Mouse (Mus musculus): Measurements from ENCODE around the gene Mydgf.

Mydgf gene

DNA sequence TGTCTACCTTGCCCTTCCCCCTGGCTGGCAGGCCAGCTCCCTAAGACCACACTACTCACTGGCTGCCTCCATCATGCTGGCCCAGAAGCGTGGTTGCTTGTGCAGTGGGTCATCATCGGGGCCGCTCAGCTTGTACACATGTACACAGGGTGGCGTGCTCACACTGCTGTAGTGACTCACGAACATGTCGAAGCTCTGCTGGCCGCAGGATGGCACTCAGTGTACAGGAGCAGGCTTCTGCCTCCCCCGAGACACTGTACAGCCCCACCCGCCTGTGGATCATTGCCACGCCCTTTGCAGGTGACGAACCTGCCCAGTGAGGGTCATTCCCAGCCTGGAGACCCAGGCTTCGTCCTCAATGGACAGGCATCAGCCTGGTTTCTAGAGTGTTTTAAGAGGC is 10.6 kb upstream of the Mydgf start:
- DNase-seq (ENCODE audit: low read depth, low spot score) = no peak

DNA sequence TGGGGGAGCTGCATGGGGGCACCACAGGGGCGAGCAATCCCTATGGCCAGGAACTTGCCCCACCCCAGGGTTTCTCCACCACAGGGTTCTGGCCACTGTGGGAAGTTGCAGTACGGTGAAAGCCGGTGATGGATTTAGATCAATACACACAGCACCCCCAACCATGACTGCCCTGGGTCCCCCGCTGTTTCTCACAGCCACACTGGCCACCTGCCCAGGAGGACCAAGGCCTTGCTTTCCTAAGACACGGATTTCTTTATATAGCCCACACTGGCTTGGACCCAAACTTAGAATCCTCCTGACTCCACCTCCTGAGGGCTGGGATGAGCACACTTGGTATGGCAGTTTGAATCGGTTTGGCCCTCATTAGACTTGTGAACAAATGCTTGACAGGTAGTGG is 7.5 kb upstream of the Mydgf start:
- DNase-seq (ENCODE audit: low read depth, low spot score) = no peak

DNA sequence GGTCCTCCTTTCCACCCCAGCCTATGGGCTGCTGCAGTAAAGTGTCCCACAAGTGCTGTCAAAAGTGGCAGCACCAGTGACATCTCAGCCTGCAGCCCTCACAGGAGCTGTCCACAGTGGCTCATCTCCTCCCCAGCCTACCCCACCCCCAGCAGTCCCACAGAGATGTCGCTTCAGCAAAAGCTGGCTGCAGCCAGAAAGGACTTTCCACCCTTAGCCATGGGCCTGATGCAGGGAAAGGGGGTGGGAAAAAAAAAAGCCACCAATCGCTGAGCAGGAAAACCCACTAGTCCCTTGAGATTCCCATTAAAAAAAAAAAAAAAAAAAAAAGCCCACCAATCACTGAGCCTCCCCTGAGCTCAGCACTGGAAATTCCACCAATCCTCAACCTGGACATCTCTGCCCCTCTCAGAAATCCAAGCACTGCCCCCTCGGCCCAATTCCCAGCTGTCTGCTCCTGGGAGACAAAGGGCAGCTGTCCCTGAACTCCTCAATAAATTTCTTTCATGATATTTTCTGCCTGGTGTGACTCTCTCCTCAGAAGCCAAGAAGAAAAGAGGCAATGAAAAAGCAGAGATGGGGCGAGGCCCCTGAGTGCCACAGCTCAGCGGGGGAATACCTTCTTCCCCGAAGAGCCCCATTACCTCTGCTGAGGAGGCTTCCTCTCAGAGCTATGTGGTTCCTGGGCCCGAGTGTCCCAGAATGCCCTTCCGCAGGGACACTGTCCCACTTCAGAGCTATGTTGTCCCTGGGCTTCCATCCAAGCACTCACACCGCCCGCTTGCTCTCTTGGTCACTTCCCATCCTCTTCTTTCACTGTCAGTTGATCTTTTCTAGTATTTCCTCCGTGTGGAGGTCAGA is 1.8 kb upstream of the Mydgf start:
- peak; percentile 70 for DNase-seq (ENCODE audit: low read depth, low spot score)

DNA sequence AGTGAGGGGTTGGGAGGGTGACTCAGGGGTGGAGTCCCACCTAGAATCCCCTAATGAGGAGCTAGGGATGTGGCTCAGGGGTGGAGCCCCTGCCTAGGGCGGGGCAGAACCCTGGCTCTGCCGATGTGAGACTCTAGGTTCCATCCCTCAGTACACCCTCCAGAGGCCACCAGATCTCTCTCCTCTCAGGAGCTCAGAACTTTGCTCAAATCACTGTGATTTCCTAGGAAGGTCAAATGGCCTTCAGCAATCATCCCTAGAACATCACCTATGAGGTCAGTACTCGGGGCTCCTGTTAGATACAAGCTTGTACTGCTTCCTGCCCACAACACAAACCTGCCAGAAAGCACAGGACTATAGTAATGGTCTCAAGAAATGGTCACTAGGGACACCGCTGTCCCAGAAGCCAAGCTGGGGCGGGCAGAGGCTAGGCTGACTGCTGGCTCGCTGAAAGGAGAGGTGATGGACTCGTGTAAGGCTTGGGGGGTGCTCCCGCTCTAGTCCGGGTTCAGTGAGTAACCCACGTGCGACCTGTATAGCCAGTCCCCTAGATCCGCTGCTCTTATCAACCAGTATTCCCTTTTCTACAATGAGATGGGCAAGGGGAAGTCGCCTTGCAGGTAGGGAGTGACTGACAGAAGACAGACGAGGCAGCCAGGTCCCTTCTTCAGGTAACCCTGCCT is 604 bp downstream of the Mydgf start:
- DNase-seq (ENCODE audit: low read depth, low spot score) = no peak

DNA sequence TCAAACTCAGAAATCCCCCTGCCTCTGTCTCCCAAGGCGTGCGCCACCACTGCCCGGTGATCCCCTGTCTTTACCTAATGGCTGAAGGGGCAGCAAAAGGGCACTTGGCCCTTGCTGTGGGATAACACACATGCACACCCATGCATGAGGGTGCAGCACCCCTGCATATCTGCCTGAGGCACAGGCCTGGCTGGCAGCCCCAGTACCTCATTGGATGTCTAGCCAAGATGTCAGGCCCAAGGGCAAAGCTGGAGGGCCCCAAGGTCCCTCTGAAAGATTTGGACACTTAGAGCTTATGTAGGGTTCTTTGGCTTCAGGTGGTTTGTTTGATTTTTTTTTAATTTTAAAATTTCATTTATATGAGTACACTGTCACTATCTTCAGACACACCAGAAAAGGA is 8.3 kb downstream of the Mydgf start:
- DNase-seq (ENCODE audit: low read depth, low spot score) = no peak

DNA sequence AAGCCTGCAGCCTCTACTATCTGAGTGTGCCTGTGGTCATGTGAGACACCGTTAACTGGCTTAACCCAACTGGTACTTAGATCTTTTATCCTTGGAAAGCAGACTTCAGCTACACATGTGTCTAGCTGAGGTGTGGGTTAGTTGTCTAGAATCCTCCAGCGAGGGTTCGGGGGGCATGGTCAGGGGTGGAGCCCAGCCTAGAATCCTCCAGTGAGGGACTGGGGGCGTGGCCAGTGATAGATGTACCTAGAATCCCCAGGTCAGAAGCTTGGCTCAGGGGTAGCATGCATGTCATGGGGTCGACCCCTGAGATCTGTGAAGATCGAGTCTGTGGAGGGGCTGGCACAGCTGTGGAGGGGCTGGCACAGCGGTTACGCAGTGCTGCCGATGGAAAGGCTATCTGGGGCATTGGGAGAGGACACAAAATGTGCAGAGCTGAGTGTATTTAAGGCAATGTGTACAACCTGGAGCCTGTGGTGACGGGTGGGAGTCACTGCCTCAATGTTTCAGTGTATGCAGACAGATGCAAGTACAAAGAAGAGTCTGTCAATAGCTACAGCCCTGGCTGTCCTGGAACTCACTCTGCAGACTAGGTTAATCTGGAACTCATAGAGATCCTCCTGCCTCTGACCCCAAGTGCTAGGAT is 10.2 kb downstream of the Mydgf start:
- no peak for DNase-seq (ENCODE audit: low read depth, low spot score)

DNA sequence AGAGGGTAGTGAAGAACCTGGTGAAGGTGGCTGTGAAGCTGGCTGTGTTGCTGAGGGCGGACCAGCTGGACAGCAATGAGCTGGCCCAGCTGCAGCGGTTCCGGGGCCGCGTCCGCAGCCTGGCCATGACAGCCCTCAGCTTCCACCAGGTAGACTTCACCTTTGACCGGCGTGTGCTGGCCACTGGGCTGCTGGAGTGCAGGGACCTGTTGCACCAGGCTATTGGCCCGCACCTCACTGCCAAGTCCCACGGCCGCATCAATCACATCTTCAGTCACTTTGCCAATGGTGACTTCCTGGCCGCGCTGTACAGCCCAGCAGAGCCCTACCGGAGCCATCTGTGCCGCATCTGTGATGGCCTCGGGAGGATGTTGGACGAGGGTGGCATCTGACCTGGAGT is 11.8 kb downstream of the Mydgf start:
- DNase-seq (ENCODE audit: low read depth, low spot score) = no peak

DNA sequence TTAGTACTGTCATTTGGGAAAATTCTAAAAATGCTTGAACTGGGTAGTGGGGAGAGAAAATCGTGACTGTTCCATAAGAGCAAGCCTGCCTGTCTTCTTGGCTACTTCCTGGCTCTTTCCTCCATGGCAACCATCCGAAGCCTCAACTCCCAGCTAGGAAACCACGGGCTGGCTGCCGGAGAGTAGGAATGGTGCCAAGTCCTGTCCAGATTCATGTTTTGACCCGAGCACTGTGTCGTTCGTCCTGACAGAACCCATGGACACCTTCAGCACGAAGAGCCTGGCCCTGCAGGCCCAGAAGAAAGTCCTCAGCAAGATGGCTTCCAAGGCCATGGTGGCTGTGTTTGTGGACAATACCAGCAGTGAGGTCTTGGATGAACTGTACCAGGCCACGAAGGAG is 12.3 kb downstream of the Mydgf start:
- DNase-seq (ENCODE audit: low read depth, low spot score) = no peak

DNA sequence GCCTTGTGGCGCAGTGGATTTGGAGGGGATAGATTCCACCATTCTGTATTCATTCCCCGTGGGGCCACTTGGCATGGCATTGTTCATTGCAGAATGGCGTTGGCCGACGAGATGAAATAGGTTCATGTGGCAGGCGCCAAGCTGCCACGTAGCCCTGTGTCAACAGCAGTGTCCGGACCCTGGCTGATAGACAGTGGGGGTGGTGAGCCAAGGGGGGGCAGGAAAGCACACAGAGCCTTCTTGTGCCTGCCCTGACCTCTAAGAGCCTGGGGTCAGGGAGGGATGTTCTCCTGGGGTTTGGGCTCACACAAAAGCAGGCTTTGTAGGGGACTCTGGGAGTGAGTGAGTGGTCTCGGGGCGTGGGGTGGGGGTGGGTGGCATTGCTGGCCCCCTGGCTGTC is 13.1 kb downstream of the Mydgf start:
- DNase-seq (ENCODE audit: low read depth, low spot score) = no peak

DNA sequence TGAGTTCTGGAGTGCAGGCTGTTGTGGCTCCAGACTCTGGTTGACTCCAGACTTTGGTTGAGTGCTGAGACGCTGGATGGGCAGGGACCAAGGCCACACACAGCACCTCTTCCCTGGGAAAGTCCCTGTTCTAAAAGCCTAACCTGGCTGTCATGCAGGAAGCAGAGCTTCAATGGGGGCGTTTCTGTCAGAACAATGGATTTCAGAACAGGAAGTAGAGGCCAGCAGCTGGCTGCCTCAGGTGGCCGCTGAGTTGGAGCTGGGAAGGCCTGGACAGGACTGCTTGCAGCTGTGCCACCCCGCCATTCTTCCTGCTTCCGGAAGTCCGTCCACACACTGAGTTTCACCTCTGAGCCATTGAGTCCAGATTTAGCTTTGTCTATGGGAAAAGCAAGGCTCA is 13.9 kb downstream of the Mydgf start:
- no peak for DNase-seq (ENCODE audit: low read depth, low spot score)

DNA sequence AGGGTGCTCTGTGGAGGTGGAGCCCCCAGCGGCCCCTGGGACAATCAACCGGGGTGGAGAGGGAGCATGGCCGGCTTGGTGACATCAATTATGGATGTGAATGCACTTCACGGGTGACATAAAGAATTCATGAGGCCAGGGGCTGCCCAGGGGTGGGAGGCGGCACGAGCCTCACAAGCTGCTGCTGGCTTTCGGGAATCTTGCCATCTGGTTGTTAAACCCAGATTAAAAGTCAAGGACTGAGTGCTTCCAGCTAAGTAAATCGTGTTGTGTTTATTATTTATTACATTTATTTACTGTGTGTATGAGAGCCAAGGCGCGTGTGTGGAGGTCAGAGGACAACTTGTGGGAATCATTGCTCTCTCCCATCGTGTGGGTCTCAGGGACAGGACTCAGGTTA is 18.0 kb downstream of the Mydgf start:
- DNase-seq (ENCODE audit: low read depth, low spot score) = no peak

DNA sequence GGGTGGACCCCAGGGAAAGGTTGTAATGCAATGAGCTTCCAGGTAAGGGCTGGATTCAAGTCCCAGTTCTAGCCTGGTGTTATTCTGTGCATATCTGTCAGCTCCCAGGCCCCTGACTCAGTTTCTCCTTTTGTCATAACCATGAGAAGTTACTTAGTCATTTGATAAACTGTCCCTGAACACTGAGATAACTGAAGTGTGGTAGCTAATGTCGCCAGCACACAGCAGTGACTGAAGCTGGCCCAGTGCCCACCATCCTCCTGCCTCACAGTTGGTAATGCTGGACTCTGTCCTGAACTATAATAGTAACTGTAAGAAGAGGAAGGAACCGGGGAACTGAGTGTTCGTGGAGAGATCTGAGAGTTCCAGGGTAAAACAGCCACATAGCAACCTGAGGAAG is 19.2 kb downstream of the Mydgf start:
- DNase-seq (ENCODE audit: low read depth, low spot score) = no peak

DNA sequence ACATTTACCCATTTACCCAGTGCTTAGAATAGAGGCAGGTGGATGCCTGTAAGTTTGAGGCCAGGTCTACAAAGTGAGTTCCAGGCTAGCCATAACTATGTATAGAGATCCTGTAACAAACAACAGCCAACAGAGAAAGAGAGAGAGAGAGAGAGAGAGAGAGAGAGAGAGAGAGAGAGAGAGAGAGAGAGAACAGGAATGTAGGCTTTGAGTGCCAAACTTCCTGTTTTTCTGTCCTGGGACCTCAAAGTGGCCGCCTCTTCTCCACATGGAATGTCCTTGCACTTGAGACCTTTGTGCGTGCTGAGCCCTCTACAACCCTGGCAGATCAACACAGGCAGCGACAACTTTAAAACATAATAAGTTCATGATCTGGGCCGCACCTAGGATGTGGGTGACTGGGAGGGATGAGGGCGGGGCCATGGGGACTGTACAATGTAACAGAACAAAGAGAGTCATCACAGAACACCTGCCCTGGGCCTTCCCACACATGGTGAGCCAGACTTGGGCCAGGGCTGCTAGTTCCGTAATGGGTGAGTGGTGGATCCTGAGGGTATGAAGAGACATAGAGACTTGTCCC is 20.1 kb downstream of the Mydgf start:
- DNase-seq (ENCODE audit: low read depth, low spot score) = no peak

DNA sequence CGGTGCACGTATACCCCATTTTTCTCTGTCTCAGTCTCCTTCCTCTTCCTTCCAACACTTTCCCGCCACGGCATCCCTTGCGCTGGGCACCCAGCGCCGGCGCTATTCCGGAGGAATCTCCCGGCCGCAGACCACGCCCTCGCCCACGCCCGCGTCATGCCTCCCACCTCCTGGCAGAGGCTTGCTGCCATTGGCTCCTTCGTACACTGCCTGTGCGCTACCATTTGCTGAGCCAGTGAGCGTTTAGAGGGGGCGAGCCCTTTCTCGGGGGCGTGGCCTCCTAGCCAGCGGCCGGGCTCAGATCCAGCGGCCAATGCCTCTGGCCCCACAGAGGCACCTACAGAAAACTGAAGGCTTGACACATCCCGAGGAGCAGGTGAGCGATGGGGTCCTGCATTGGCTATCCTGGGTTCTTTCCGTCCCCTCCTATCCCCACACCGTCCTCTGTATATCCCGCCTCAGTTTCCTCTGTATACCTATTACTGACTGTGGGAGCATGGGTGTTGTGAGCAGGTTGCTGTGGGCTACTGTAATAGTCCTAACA is 21.4 kb downstream of the Mydgf start, which contains the start of gene Tnfaip8l1:
Tnfaip8l1 (plus strand) TSS at position 247 of the 544 bp plus-strand sequence.
- DNase-seq (ENCODE audit: low read depth, low spot score) = peak; percentile 88

DNA sequence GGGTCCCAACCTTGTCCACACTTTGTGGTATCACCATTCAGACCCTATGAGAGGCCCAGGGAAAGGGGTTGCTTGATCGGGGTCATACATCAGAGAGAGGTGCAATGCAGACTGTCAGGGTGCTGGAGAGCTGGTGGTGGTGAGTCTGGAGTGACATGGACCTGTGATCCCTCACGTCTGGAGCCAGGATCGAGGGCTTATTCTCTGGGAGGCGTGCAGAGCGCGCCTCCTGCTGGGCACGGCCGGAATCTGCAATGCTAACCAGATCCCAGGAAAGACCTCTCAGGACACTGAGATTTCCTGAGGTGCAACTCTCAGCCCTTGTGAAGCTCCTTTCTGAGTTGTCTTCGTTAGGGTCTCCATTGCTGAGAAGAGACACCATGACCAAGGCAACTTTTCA is 24.0 kb downstream of the Mydgf start:
- DNase-seq (ENCODE audit: low read depth, low spot score) = peak; percentile 64

DNA sequence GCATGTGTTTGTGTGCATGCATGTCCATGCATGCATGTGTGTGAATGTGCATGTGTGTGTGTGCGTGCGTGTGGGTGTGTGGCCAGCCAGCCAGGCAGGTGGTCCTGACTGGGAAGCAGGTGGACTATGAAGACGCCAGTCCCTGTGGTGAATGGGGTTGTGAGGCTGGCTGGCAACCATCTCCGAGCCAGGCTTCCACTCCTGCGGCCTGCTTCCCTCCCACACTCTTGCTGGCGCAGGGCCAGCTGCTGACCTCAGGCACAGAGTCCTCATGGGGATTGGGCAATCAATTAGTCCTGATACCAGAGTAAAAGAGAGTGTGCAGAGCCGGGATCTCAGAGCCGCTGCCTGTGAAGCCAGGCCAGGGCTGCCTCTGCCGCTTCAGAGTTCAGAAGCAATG is 30.1 kb downstream of the Mydgf start:
- DNase-seq (ENCODE audit: low read depth, low spot score) = peak; percentile 65

DNA sequence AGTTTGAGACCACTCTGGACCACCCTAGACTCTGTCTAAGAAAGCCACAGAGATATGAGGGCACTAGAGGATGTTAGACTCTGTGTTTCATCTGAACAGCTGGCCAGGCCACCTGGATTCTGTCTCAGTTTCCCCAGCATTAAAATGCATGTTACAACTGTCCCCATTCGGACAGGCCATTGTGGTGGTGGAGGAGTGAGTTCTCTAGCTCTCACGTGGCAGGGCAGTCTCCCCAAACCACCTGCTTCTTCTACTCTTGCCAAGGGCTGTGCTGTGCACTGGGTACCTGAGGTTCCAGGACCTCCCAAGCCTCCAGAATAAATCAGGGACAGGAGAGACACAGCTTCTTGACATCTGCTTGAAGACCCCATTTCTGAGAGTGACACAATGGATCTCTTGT is 33.8 kb downstream of the Mydgf start:
- DNase-seq (ENCODE audit: low read depth, low spot score) = no peak

DNA sequence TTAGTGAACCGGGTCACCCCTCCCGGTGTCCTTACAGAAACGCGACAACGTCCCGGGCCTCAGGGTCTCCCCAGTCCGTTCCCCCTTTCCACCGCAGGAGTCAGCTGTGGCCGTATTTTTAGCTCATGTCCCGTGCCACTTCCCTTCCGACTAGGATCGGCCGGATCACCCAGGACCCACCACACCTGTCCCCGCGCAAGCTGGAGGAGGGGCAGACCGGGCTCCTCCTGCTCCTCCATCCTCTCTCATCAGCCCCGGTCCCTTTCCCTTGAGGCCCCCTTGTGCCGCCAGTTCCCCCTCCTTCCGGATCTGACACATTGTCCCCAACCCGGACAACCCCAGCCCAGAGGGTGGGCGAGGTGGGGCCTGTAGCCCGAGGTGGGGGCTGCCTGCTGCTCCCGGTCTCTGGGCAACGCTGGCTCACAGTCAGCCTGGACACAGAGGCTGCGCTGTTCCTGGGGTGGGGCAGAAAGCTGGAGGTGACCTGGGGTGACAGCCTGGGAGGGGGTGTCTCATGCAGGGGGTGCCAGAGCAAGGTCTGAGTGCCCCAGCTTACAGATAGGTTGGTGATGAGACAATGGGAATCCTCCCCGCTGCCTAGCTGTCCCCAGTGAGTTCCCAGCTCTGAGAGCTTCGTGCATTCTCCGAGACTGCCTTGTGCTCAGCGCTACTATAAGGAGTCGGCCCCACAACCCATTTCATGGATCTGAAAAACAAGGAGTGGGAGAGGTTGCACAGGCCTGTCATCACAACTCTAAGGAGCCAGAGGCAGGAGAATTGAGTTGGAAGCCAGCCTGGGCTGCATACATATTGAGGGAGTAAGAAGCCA is 34.7 kb downstream of the Mydgf start:
- no peak for DNase-seq (ENCODE audit: low read depth, low spot score)

DNA sequence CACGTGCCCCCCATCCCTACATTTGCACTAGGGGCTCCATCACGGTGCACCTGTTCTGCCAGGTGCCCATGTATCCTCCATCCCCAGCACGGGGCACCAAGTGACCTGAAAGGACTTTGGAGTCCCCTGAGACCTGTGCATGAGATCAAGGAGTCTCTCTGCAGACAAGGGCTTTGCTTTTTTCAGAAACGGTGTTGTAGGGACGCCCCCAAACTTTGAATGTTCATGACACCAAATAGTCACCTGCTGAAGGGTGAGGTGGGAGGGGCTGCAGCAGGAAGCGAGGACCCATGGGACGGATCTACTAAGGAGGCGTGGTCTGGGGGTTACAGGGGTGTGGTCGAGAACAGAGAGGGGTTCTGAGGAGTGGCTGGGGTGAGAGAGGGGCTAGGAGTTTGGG is 35.4 kb downstream of the Mydgf start:
- no peak for DNase-seq (ENCODE audit: low read depth, low spot score)

DNA sequence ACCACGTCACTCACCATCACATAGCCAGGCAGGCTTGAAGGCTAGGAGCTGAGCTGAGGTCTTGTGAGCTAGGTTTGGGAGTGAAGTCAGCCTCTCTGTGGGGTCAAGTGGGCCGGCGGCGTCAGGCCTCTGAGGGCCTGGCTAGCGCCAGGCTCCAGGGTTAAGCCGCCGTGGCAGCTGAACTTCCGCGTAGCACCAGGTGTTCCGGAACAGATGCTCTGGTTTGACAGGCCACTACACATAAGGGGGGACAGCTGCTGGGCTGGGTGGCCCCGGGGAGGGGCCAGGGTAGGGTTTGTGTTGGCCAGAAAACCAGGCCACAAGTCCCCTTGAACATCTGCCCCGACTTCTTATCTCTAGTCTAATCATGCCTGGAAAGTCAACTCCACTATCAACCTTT is 36.3 kb downstream of the Mydgf start:
- no peak for DNase-seq (ENCODE audit: low read depth, low spot score)

DNA sequence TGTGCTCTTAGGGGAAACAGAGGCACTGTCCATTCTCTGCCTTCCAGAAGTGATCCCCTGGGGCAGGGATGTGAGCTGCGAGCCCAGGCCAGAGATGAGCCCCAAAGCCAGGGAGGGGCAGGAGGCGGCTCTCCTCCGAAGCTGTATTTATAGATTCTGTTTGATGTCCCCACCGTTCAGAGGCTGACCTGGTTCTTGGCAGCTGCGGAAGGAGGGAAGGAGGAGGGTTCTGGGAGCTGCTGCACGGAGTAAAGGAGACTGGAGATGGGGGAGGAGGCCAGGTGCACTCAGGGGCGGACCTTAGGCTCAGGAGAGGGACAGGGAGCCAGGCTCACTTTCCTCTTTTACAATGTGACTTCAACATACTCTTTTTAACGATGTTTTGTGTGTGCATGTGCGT is 37.6 kb downstream of the Mydgf start:
- DNase-seq (ENCODE audit: low read depth, low spot score) = no peak

Data from skeletal muscle tissue, adult 2 months (tissue).